Mouse (Mus musculus) left cerebral cortex, postnatal 14 days (tissue): ENCODE results near the gene Zfp451. TPM values are rescaled to one million over a fixed set of nuclear protein-coding genes. Genes with fewer than 3 reads are reported as not detected.
A peak's percentile ranks its signal among the peaks of the same experiment; 100 is the strongest.

ENCODE experiments used
- DNase-seq, 2 experiments: peaks; one replicate each; pipeline ENCODE4 v3.0.0; 2021 to 2022; ENCODE audit warnings: low spot score in 2 of 2, mixed read lengths in 1 of 2
- intact Hi-C: fragments of 180-260 bp; cut with DNase I; formaldehyde crosslinking; loops from one replicate; pipeline ENCODE4 v1.15.1; 2025
- total RNA-seq, 2 experiments: library from RNA; stranded (reverse); gene quantifications; 2 replicates each; pipeline ENCODE4 v1.2.3; 2021

The Zfp451 gene
- total RNA-seq, 2 experiments from 2014 or later: 56.6 to 57.5 TPM

GRCm38 (mm10) chr1:33734001-33734685 is 80.3 kb downstream of the Zfp451 start:
- DNase-seq: no peak
- intact Hi-C loops: loop anchor here (10.0 kb wide), 1 partner anchor 231 kb away; no protein-coding TSS in a partner anchor

- intact Hi-C loops: loop anchor here (10.0 kb wide), 1 partner anchor 232 kb away; no protein-coding TSS in a partner anchor
- no peak for DNase-seq
These were observed 81.4 kb downstream of the Zfp451 start for GRCm38 (mm10) chr1:33733044-33733443.

- DNase-seq: no peak
- intact Hi-C loops: no loop called here
These were observed 89.3 kb downstream of the Zfp451 start for GRCm38 (mm10) chr1:33725086-33725485.

- DNase-seq: no peak
- intact Hi-C loops: loop anchor here (5.0 kb wide), 1 partner anchor 52 kb away; no protein-coding TSS in a partner anchor
These were observed 89.9 kb downstream of the Zfp451 start for GRCm38 (mm10) chr1:33724516-33724915.

- no peak for DNase-seq
- intact Hi-C loops: loop anchor here (5.0 kb wide), 1 partner anchor 49 kb away; no protein-coding TSS in a partner anchor
These were observed 93.4 kb downstream of the Zfp451 start for GRCm38 (mm10) chr1:33721020-33721419.

DNA sequence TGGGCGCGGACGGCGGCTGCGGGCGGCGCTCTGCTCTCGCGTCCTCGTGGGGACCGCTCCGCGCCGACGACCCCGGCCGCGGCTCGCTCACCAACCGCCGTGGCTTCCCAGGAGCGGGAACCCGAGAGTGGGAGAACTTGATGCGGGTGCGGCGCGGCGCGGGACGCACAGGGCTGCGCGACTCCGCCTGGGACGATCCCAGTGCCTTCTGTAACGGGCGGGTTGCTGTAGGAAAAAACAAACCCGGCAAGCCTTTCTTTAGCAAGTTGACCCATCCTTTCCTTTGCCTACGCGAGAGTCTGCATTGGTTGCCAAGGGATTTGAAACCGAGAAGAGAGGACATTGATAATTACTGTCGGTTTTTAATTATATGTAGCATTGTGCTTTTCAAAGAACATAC is 94.2 kb downstream of the Zfp451 start:
- DNase-seq: peak in 1 of 2 experiments; percentile 33
- intact Hi-C loops: loop anchor here (5.0 kb wide), 1 partner anchor 48 kb away; no protein-coding TSS in a partner anchor

DNA sequence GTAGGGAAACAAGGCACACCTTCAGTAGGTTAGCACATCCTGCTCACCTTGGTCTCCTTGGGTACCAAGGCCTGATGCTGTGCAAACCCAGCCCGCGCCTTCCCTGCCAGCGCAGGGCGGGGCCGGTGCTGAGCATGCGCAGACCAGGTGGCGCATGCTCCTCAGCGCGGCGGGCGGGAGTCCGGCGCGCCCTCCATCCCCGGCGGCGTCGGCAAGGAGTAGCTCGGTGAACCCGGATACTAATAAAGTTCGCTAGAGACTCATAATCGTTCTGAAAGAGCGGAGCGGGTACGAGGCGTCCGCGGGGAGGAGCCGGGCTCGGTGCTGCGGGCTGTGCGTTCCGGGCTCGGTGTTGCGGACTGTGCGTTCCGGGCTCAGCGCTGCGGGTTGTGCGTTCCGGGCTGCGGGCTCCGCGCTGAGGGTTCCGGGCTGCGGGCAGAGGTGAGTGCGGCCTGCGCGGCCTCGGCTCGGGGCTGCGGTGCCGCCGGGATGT is 94.6 kb downstream of the Zfp451 start, which contains the start of gene Rab23:
Gene Rab23 (plus strand): TSS at position 155 of the 493 bp plus-strand sequence.
- peak; percentile 80 to 85 for DNase-seq
- intact Hi-C loops: loop anchor here (5.0 kb wide), 1 partner anchor 47 kb away; no protein-coding TSS in a partner anchor

GRCm38 (mm10) chr1:33717636-33718035 is 96.8 kb downstream of the Zfp451 start:
- no peak for DNase-seq
- intact Hi-C loops: no loop called here

- no peak for DNase-seq
- intact Hi-C loops: no loop called here
These were observed 99.6 kb downstream of the Zfp451 start for GRCm38 (mm10) chr1:33714796-33715195.

DNA sequence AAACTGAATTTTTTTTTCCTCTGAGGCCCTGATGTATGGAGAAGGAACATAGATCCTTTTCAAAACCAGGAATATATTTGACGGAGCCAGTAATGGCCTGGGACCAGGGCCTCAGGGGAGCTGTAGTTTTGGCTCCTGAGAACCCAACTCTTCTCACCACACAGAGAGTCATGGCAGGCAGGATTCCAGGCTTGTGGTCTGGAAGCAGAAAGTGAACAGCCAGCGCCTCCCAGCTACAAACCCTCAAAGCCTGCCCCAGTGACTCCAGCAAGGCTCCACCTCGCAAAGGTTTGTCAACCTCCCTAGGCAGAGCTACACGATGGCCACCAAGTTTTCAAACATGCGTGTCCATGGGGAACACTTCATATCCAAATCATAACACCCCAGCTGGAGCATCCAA is 102.4 kb downstream of the Zfp451 start:
- no peak for DNase-seq
- intact Hi-C loops: no loop called here

Other genes with a start within 250 kb of the Zfp451 start
- 1 to 10 TPM; 5.6 to 6.0 TPM for gene Prim2, start 144.8 kb downstream of the Zfp451 start, total RNA-seq
- gene Rab23, start 94.7 kb downstream of the Zfp451 start, total RNA-seq: 10 to 100 TPM; 26.7 to 30.6 TPM
- 10 to 100 TPM; 16.5 to 17.2 TPM for gene Bag2, start 56.8 kb downstream of the Zfp451 start, total RNA-seq
- gene Bend6, start 93.2 kb upstream of the Zfp451 start, total RNA-seq: 100 to 1,000 TPM; 141 TPM
- 100 to 1,000 TPM; 240 to 256 TPM for gene Dst, start 93.6 kb upstream of the Zfp451 start, total RNA-seq